Mouse (Mus musculus): Measurements from ENCODE around the gene Brms1.

DNA sequence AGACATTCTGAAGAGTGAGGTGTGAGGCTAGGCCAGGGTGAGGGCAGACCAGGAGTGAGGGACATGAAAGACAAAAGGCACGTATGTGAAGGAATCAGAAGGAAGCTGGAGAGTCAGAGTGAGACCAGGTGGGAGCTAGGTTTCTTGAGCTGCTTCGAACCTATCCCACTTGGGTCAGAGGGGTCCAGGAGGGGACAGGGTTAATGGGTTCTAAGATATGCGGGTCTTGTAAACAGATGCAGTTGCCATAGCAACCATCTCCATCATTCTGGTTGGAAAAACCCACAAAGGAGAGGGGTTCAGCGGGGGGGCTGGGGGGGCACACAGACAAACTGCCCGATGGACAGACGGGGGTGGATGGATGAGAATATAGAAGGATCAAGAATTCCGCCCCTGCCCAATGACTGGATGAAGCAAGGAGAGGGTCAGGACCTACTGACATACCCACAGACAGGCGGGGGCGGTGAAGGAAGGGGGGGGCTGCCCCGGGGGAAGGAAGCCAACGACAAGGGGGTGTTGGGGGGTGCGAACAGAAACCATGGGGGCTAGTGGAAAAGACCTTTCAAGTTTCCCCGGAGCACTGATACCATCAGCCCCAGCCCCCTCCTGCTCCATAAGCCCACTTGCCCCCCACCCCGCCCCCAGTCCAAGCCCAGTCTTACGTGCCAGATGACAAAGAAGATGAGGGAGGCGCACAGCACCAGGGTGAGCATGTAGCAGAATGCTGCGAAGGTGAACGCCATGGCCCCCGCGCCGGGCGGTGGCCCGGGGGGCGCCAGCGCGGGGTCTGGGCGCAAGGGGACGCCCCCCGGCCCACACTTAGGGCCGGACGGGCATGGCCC lies 56.6 kb downstream of the Brms1 start:
- TF ChIP-seq CTCF (IDR thresholded peaks at IDR 0.05) = no peak
- no peak for TF ChIP-seq EP300 (IDR thresholded peaks at IDR 0.05; ENCODE audit: insufficient read depth, low read depth, low read length)
- TF ChIP-seq POLR2A (IDR thresholded peaks at IDR 0.05; ENCODE audit: insufficient read depth, low read depth, low read length) = no peak

All from heart, adult 2 months (tissue).